Mouse (Mus musculus) frontal cortex, postnatal 14 days (tissue): ENCODE results near the gene Haao.

Source experiments
- DNase-seq, 2 experiments: peaks; one replicate each; pipeline ENCODE4 v3.0.0; 2022; ENCODE audit warnings: low spot score in 2 of 2

Gene Haao

DNA sequence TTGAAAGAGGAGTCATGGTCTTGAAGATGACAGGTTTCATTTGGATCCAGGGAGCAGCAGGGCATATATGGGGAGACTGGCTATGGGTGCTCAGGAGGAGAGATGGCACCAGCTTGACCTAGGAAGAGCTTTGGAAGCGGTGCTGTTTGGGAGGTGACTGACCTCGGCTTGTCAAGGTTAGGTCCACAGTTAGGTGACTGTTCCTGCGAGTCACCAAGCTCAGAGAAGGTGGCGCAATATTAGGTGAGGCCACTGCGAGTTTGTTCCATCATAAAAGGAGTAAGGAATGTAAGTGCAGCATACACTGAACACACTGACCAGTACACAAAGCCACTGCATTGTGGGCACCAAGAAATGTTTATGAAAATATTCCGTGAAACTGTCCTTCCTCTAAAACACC is 61.3 kb downstream of the Haao start:
- DNase-seq, result no peak

DNA sequence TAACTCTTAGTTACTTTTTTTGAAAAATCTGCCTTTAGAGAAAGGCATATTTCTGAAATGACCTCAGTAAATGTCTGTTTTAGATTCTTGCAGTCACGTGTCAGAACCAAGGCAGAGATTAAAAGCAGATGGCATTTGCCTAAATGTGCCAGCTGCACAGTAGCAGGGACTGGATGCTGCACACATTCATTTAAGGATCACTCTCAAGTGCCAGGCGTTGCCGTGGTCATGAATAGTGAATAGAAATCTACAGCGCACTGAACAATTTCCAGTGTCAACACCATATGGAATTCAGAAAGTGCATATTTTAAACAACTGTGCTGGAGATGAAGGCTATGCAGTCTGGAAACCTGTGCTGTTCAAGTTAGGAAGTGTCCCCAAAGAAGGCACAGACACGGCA is 65.0 kb downstream of the Haao start:
- DNase-seq, result peak; percentile 28 to 31
